Mouse (Mus musculus): Measurements from ENCODE around the gene Crlf3. TPM values are rescaled to one million over a fixed set of nuclear protein-coding genes. Genes with fewer than 3 reads are reported as not detected.
"Not testable (repeated sequence)": the region's sequence is repeated elsewhere in the genome, so short reads cannot be mapped to it uniquely, and the experiment has no call there.

Crlf3 gene
- polyA plus RNA-seq, 1 experiment from 2014 or later: 99.7 TPM

DNA sequence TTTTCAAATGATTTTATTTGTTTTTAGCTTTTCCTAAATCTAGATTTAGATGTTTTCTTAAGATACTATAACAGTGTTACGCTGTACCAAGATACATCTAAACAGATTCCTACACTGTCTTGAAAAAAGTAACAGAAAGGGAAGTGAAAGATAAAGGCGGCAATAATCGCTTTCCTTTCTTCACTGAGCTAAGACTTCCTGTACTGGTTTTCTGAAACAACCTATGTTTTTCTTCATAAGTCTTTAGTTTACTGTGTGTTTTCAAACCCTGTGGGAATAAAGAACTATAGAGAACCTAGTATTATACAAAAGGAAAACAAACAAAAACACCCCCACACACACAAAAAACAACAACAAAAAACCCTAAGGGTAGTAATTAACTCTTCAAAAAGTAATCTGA lies 8.4 kb downstream of the Crlf3 start:
- 49% methylated on average over 3 of the region's 3 CpGs for WGBS
- H3K4me1 ChIP-seq (replicated peaks; ENCODE audit: control insufficient read depth, insufficient read depth, low read length): peaks cover 25% of the 10 kb centered on the region
- DNase-seq (ENCODE audit: low spot score): no peak
- H3K4me2 ChIP-seq: no peak overlapping the region; the same call in 1 of the 2 replicates
- H3K9me3 ChIP-seq (ENCODE audit: control insufficient read depth, low read length): no peaks in the 10 kb centered on the region
- H3K27ac ChIP-seq (ENCODE audit: low read depth, low read length): no peak overlapping the region
- H3K36me3 ChIP-seq (ENCODE audit: control insufficient read depth, insufficient read depth, low read length): peaks cover 12% of the 10 kb centered on the region; the same call in 1 of the 2 replicates
- no peak for ATAC-seq (replicated peaks; ENCODE audit: low FRiP score)
- H3K4me3 ChIP-seq (ENCODE audit: low read depth, low read length): no peak overlapping the region
- no peak overlapping the region for H3K9ac ChIP-seq (ENCODE audit: low read depth, low read length)
- no peaks in the 10 kb centered on the region for H3K27me3 ChIP-seq (replicated peaks; ENCODE audit: control insufficient read depth, insufficient read depth, low read length)

DNA sequence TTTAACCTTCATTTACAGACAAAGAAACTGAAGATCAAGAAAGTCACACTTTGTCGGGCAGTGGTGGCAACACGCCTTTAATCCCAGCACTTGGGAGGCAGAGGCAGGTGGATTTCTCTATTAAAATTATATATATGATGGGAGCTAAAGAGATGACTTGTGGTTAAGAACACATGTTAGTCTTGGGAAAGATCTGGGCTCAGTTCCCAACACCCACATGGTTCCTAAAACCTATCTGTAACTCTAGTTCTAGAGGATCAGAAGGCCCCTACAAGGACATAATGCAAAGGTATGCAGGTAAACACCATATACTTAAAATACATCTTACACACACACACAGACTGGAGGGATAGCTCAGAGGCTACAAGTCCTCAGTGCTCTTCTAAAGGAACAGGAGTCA lies 9.8 kb downstream of the Crlf3 start:
- H3K4me1 ChIP-seq (replicated peaks; ENCODE audit: control insufficient read depth, insufficient read depth, low read length): peaks cover 20% of the 10 kb centered on the region
- H3K36me3 ChIP-seq (ENCODE audit: control insufficient read depth, insufficient read depth, low read length): peaks cover 10% of the 10 kb centered on the region; the same call in 1 of the 2 replicates
- WGBS: 85% methylated on average over 2 of the region's 2 CpGs

GRCm38 (mm10) chr11:80069815-80070214 lies 11.0 kb downstream of the Crlf3 start:
- Histone ChIP-seq H3K4me1 (replicated peaks; ENCODE audit: control insufficient read depth, insufficient read depth, low read length) (peaks cover 19% of the 10 kb centered on the region), H3K9me3 (ENCODE audit: control insufficient read depth, low read length) (no peaks in the 10 kb centered on the region), H3K36me3 (ENCODE audit: control insufficient read depth, insufficient read depth, low read length) (peaks cover 11% of the 10 kb centered on the region; the same call in 1 of the 2 replicates), H3K9ac (ENCODE audit: low read depth, low read length) (no peak overlapping the region), H3K27me3 (replicated peaks; ENCODE audit: control insufficient read depth, insufficient read depth, low read length) (no peaks in the 10 kb centered on the region), H3K27ac (ENCODE audit: low read depth, low read length) (no peak overlapping the region), H3K4me3 (ENCODE audit: low read depth, low read length) (no peak overlapping the region), H3K4me2 (no peak overlapping the region)
- no peak for DNase-seq (ENCODE audit: low spot score)
- 87% methylated on average over 3 of the region's 3 CpGs for WGBS
- no peak for ATAC-seq (replicated peaks; ENCODE audit: low FRiP score)

More for the DNA sequence above, 9.8 kb downstream of the Crlf3 start:
- ATAC-seq (replicated peaks; ENCODE audit: low FRiP score) (no peak), DNase-seq (ENCODE audit: low spot score) (no peak)
- no peak overlapping the region for H3K4me2 ChIP-seq
- H3K9me3 ChIP-seq (ENCODE audit: control insufficient read depth, low read length): no peaks in the 10 kb centered on the region
- no peak overlapping the region; the same call in 1 of the 2 replicates for H3K27ac ChIP-seq (ENCODE audit: low read depth, low read length)
- H3K9ac ChIP-seq (ENCODE audit: low read depth, low read length): no peak overlapping the region
- H3K4me3 ChIP-seq (ENCODE audit: low read depth, low read length): no peak overlapping the region
- H3K27me3 ChIP-seq (replicated peaks; ENCODE audit: control insufficient read depth, insufficient read depth, low read length): no peaks in the 10 kb centered on the region

DNA sequence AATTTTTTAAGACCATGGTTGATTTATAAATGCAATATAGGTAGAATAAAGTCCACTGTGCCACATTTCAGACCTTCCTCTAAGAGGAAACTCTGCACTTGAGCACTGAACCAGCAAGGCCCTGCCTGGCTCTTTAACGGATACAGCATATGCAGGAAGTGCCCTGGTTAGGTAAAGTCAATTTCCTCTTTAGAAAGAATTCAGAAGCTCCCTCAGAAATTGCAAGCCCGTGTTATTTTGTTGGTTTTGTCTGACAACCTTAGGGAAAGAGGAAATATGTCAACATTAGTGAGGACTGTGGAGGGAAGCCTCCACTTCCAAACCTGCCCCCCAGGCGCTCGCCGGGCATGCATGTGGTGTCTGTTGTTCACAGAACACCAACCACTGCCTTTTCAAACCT lies 13.2 kb downstream of the Crlf3 start:
- H3K4me3 ChIP-seq (ENCODE audit: low read depth, low read length): no peak overlapping the region
- 63% methylated on average over 5 of the region's 5 CpGs for WGBS
- no peaks in the 10 kb centered on the region for H3K9me3 ChIP-seq (ENCODE audit: control insufficient read depth, low read length)
- H3K27ac ChIP-seq (ENCODE audit: low read depth, low read length): no peak overlapping the region; the same call in 1 of the 2 replicates
- peaks cover 12% of the 10 kb centered on the region for H3K4me1 ChIP-seq (replicated peaks; ENCODE audit: control insufficient read depth, insufficient read depth, low read length)
- H3K27me3 ChIP-seq (replicated peaks; ENCODE audit: control insufficient read depth, insufficient read depth, low read length): no peaks in the 10 kb centered on the region
- ATAC-seq (replicated peaks; ENCODE audit: low FRiP score) (no peak), DNase-seq (ENCODE audit: low spot score) (no peak)
- no peak overlapping the region for H3K9ac ChIP-seq (ENCODE audit: low read depth, low read length)
- peaks cover 7% of the 10 kb centered on the region; the same call in 1 of the 2 replicates for H3K36me3 ChIP-seq (ENCODE audit: control insufficient read depth, insufficient read depth, low read length)
- no peak overlapping the region for H3K4me2 ChIP-seq

DNA sequence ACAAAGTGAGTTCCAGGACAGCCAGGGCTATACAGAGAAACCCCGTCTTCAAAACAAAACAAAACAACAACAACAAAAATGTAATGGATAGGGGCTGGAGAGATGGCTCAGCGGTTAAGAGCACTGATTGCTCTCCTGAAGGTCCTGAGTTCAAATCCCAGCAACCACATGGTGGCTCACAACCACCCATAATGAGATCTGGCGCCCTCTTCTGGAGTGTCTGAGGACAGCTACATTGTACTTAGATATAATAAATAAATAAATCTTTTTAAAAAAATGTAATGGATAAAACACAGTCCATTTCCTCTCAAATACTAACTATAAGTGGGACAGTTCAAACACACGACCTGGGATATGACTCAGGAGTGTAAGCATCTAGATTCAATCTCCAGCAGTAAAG lies 14.4 kb downstream of the Crlf3 start:
- H3K4me3 ChIP-seq (ENCODE audit: low read depth, low read length); H3K4me2 ChIP-seq; H3K27me3 ChIP-seq (replicated peaks; ENCODE audit: control insufficient read depth, insufficient read depth, low read length); H3K27ac ChIP-seq (ENCODE audit: low read depth, low read length); DNase-seq (ENCODE audit: low spot score); ATAC-seq (replicated peaks; ENCODE audit: low FRiP score); H3K9me3 ChIP-seq (ENCODE audit: control insufficient read depth, low read length); H3K9ac ChIP-seq (ENCODE audit: low read depth, low read length): not testable (repeated sequence)
- WGBS: 77% methylated on average over 4 of the region's 4 CpGs
- Histone ChIP-seq H3K4me1 (replicated peaks; ENCODE audit: control insufficient read depth, insufficient read depth, low read length) (peaks cover 12% of the 10 kb centered on the region), H3K36me3 (ENCODE audit: control insufficient read depth, insufficient read depth, low read length) (peaks cover 15% of the 10 kb centered on the region)

DNA sequence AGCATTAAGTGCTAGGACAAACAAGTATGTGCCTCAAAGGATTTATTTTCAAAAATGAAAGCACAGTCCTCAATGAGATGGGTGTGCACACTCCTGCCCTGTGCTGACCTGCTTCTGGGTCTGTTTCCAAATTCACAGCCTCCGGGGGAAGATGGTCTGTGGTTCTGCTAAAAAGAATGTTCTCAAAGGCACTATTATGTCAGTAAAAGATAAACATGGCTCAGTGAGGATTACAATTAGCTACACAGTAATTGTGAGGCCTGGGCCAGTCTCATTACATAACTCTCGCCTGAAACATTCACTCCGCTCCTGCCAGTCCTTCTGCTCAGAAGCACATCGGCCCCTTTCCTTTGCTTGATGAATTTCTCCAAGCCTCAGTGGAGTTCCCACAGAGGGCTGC lies 18.6 kb downstream of the Crlf3 start:
- ATAC-seq (replicated peaks; ENCODE audit: low FRiP score): no peak
- Histone ChIP-seq H3K9me3 (ENCODE audit: control insufficient read depth, low read length) (no peaks in the 10 kb centered on the region), H3K4me2 (no peak overlapping the region), H3K36me3 (ENCODE audit: control insufficient read depth, insufficient read depth, low read length) (peaks cover 29% of the 10 kb centered on the region), H3K27me3 (replicated peaks; ENCODE audit: control insufficient read depth, insufficient read depth, low read length) (no peaks in the 10 kb centered on the region), H3K9ac (ENCODE audit: low read depth, low read length) (no peak overlapping the region), H3K4me3 (ENCODE audit: low read depth, low read length) (no peak overlapping the region), H3K4me1 (replicated peaks; ENCODE audit: control insufficient read depth, insufficient read depth, low read length) (no peaks in the 10 kb centered on the region), H3K27ac (ENCODE audit: low read depth, low read length) (no peak overlapping the region)
- DNase-seq (ENCODE audit: low spot score): no peak
- WGBS: 91% methylated on average over 4 of the region's 4 CpGs

DNA sequence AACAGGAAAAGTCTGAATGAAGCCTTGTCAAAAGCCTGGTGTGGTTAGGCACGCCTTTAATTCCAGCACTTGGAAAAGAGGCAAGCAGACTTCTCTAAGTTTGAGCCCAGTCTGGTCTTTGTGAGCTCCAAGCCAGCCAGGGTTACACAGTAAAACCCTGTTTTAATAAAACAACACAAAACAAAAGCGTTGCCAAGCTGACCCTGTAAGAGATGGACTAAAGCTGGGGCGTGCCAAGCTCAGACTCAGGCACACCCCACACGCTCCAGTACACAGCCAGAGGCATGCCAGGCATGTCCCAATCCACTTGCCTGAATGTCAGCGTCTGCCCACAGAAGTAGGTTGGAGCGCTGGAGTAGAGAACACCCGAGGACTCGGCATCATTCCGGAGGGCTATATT lies 24.6 kb downstream of the Crlf3 start:
- 92% methylated on average over 9 of the region's 9 CpGs for WGBS
- Histone ChIP-seq H3K4me1 (replicated peaks; ENCODE audit: control insufficient read depth, insufficient read depth, low read length) (no peaks in the 10 kb centered on the region), H3K4me3 (ENCODE audit: low read depth, low read length) (no peak overlapping the region), H3K36me3 (ENCODE audit: control insufficient read depth, insufficient read depth, low read length) (peaks cover 44% of the 10 kb centered on the region), H3K27me3 (replicated peaks; ENCODE audit: control insufficient read depth, insufficient read depth, low read length) (no peaks in the 10 kb centered on the region), H3K9ac (ENCODE audit: low read depth, low read length) (no peak overlapping the region), H3K4me2 (no peak overlapping the region), H3K27ac (ENCODE audit: low read depth, low read length) (no peak overlapping the region), H3K9me3 (ENCODE audit: control insufficient read depth, low read length) (no peaks in the 10 kb centered on the region)
- ATAC-seq (replicated peaks; ENCODE audit: low FRiP score) (no peak), DNase-seq (ENCODE audit: low spot score) (no peak)

- Histone ChIP-seq H3K4me2 (no peak overlapping the region), H3K4me1 (replicated peaks; ENCODE audit: control insufficient read depth, insufficient read depth, low read length) (no peaks in the 10 kb centered on the region), H3K27ac (ENCODE audit: low read depth, low read length) (no peak overlapping the region), H3K4me3 (ENCODE audit: low read depth, low read length) (no peak overlapping the region), H3K9me3 (ENCODE audit: control insufficient read depth, low read length) (no peaks in the 10 kb centered on the region), H3K27me3 (replicated peaks; ENCODE audit: control insufficient read depth, insufficient read depth, low read length) (no peaks in the 10 kb centered on the region), H3K9ac (ENCODE audit: low read depth, low read length) (no peak overlapping the region), H3K36me3 (ENCODE audit: control insufficient read depth, insufficient read depth, low read length) (peaks cover 42% of the 10 kb centered on the region)
- ATAC-seq (replicated peaks; ENCODE audit: low FRiP score): no peak
- 69% methylated on average over 4 of the region's 4 CpGs for WGBS
- DNase-seq (ENCODE audit: low spot score): no peak
Measured at GRCm38 (mm10) chr11:80054659-80055058, 26.1 kb downstream of the Crlf3 start.

- no peaks in the 10 kb centered on the region for H3K27me3 ChIP-seq (replicated peaks; ENCODE audit: control insufficient read depth, insufficient read depth, low read length)
- DNase-seq (ENCODE audit: low spot score): no peak
- H3K27ac ChIP-seq (ENCODE audit: low read depth, low read length): no peak overlapping the region
- H3K9ac ChIP-seq (ENCODE audit: low read depth, low read length): no peak overlapping the region
- H3K9me3 ChIP-seq (ENCODE audit: control insufficient read depth, low read length): no peaks in the 10 kb centered on the region
- no peak for ATAC-seq (replicated peaks; ENCODE audit: low FRiP score)
- H3K4me2 ChIP-seq: no peak overlapping the region
- no peak overlapping the region for H3K4me3 ChIP-seq (ENCODE audit: low read depth, low read length)
- 88% methylated on average over 5 of the region's 5 CpGs for WGBS
- peaks cover 42% of the 10 kb centered on the region for H3K36me3 ChIP-seq (ENCODE audit: control insufficient read depth, insufficient read depth, low read length)
- H3K4me1 ChIP-seq (replicated peaks; ENCODE audit: control insufficient read depth, insufficient read depth, low read length): no peaks in the 10 kb centered on the region
Measured at GRCm38 (mm10) chr11:80053171-80053570, 27.6 kb downstream of the Crlf3 start.
